Mouse (Mus musculus) limb, embryonic 14.5 days (tissue): ENCODE measurements around the gene Hpcal4. TPM values are rescaled to one million over a fixed set of nuclear protein-coding genes. Genes with fewer than 3 reads are reported as not detected.

Source experiments
- ATAC-seq: fragments of 200-750 bp; cut with Nextera tagmentation; 2 replicates; pipeline ENCODE4 v1.8.0; 2017; ENCODE audit warnings: low read depth, moderate number of reproducible peaks, moderate TSS enrichment; ENCODE audit not compliant: low FRiP score
- DNase-seq: peaks from one replicate; pipeline ENCODE4 v3.0.0-alpha.2; 2015; ENCODE audit warnings: low spot score
- H3K27ac ChIP-seq: fragments of 300-500 bp; sonication (generic); replicated peaks from 2 replicates; pipeline ENCODE4 v1.5.1; 2014; ENCODE audit warnings: low read depth, mild to moderate bottlenecking, low read length, moderate library complexity, mixed read lengths
- H3K27me3 ChIP-seq: fragments of 300-500 bp; sonication (generic); 2 replicates; pipeline ENCODE4 v1.6.1; 2014; ENCODE audit warnings: low read length, mixed read lengths; ENCODE audit not compliant: control insufficient read depth, insufficient read depth
- H3K36me3 ChIP-seq: fragments of 300-500 bp; sonication (generic); 2 replicates; pipeline ENCODE4 v1.6.1; 2014; ENCODE audit warnings: mild to moderate bottlenecking, low read length, moderate library complexity, mixed read lengths; ENCODE audit not compliant: control insufficient read depth, insufficient read depth
- H3K4me1 ChIP-seq: fragments of 300-500 bp; sonication (generic); 2 replicates; pipeline ENCODE4 v1.6.1; 2014; ENCODE audit warnings: antibody characterized with exemption, low read length, mixed read lengths; ENCODE audit not compliant: control insufficient read depth, insufficient read depth
- H3K4me2 ChIP-seq: fragments of 300-500 bp; sonication (generic); replicated peaks from 2 replicates; pipeline ENCODE4 v1.6.1; 2014; ENCODE audit warnings: low read depth, mild to moderate bottlenecking, low read length, moderate library complexity; ENCODE audit not compliant: severe bottlenecking
- H3K4me3 ChIP-seq: fragments of 300-500 bp; sonication (generic); replicated peaks from 2 replicates; pipeline ENCODE4 v1.5.1; 2014; ENCODE audit warnings: low read length
- H3K9ac ChIP-seq: fragments of 300-500 bp; sonication (generic); 2 replicates; pipeline ENCODE4 v1.6.1; 2014; ENCODE audit warnings: mild to moderate bottlenecking, low read depth, low read length, moderate library complexity; ENCODE audit not compliant: severe bottlenecking
- H3K9me3 ChIP-seq: fragments of 300-500 bp; sonication (generic); 2 replicates; pipeline ENCODE4 v1.6.1; 2016; ENCODE audit warnings: low read length; ENCODE audit not compliant: control insufficient read depth
- POLR2A ChIP-seq: fragments of 200-500 bp; IDR thresholded peaks from 2 replicates; pipeline ENCODE4 v1.8.0; 2012; ENCODE audit warnings: inconsistent platforms, mild to moderate bottlenecking, moderate library complexity, borderline replicate concordance; ENCODE audit not compliant: insufficient read depth, insufficient read length; ENCODE audit errors: extremely low read depth
- WGBS: fragments of 180-500 bp; shearing (Covaris S2); extraction: QIAGEN DNeasy Blood & Tissue Kit; methylation state at CpG from one replicate; pipeline ENCODE4 v1.1.7; 2014; 5-methylcytosine and 5-hydroxymethylcytosine counted together
- polyA plus RNA-seq, 2 experiments: library from polyadenylated mRNA; depleted of rRNA in 1 of 2; stranded (reverse) in 1 of 2; unstranded in 1 of 2; fragments of >200 nt; fragmentation: Nextera tagmentation in 1 of 2; extraction: Ambion mirVana in 1 of 2; gene quantifications; 2 replicates each; pipeline versions ENCODE4 v1.2.1 to v1.2.3; 2012 to 2014

Hpcal4 gene
- polyA plus RNA-seq, 2 experiments, result 0.26 to 0.34 TPM

DNA sequence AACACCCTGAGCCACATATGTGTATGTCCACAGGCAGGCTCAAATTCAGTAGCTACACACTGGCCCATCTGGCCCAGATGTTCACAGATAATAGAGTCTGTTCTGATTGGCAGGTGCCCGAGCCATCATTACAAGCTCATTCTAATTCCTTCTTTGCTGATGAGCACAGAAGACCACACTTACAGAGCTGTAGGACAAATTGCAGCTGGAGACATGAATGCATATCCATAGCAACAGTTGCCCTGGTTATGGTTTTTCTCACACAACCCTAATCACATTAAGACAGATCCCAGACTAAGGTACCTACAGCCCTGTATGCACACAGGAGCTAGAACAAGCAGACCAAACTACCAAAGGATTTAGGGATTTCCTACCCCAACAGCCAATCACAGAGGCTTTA is 32.3 kb downstream of the Hpcal4 start:
- no peak for TF ChIP-seq POLR2A
- no peaks in the 10 kb centered on the region for H3K4me1 ChIP-seq
- WGBS, result 85% methylated on average over 1 of the region's 1 CpGs
- no peak overlapping the region for H3K9ac ChIP-seq
- H3K27me3 ChIP-seq, result no peaks in the 10 kb centered on the region
- H3K27ac ChIP-seq, result no peak overlapping the region
- no peak for DNase-seq
- H3K36me3 ChIP-seq, result no peaks in the 10 kb centered on the region
- H3K4me3 ChIP-seq, result no peak overlapping the region
- no peak for ATAC-seq
- no peaks in the 10 kb centered on the region for H3K9me3 ChIP-seq
- no peak overlapping the region for H3K4me2 ChIP-seq

DNA sequence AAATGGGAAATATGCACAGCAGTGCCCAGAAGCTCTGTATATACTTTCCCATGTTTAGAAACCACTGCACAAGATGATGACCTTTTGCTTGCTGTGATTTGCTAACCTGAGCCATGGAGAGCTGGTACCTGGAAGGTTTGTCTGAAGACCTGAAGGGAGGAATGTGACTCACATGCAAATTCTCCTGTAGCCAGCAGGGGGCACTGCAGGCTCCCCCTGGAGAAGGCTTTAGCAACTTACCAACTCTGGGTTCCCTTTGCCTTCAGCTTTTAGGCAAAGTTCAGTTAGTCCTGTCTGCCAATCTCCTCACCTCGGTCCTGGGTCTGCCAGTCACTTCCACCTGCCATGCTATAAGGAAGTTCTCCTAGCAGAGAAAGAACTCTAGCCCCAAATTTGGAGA is 33.8 kb downstream of the Hpcal4 start:
- 9% methylated on average over 1 of the region's 1 CpGs for WGBS
- ATAC-seq (no peak), DNase-seq (peak; percentile 42)
- Histone ChIP-seq H3K4me3 (no peak overlapping the region), H3K9ac (no peak overlapping the region), H3K4me2 (no peak overlapping the region), H3K36me3 (no peaks in the 10 kb centered on the region), H3K27me3 (no peaks in the 10 kb centered on the region), H3K9me3 (no peaks in the 10 kb centered on the region), H3K4me1 (no peaks in the 10 kb centered on the region), H3K27ac (no peak overlapping the region)
- TF ChIP-seq POLR2A, result no peak

DNA sequence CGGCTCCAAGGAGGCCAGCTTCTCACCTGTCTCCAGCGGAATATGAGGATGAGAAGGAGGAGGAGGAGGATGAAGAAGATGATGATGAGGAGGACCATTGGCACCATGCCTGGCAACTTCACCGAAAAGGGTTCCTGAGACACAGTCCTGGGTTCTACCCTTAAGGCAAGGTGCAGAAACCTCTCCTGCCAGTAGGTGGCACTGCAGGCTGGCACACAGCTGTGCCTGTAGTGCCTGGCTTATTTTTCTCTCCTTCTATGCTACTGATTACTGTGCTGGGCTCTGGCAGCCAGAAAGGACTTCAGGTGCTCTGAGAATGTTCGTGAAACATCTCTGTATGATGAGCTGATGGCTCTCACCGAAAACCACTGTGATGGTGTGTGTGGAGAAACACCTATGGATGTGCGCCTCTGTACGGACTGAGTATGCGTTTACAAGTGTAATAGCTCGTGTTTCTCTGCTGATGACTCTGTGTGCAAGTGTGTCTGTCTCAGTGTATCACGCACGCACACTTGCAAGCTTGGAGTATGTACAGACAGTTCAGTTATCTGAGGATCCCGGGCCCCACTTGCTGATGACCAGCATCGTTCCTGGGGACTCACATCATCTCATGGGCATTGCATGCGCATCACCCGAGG is 36.8 kb downstream of the Hpcal4 start:
- 74% methylated on average over 15 of the region's 15 CpGs for WGBS
- TF ChIP-seq POLR2A, result peak; percentile 40; the same call in 1 of the 2 replicates
- H3K36me3 ChIP-seq, result no peaks in the 10 kb centered on the region
- ATAC-seq (peak; percentile 88), DNase-seq (peak; percentile 79)
- no peaks in the 10 kb centered on the region for H3K27me3 ChIP-seq
- no peak overlapping the region for H3K4me3 ChIP-seq
- no peaks in the 10 kb centered on the region for H3K9me3 ChIP-seq
- no peak overlapping the region for H3K4me2 ChIP-seq
- no peak overlapping the region for H3K27ac ChIP-seq
- H3K9ac ChIP-seq, result no peak overlapping the region
- no peaks in the 10 kb centered on the region for H3K4me1 ChIP-seq

DNA sequence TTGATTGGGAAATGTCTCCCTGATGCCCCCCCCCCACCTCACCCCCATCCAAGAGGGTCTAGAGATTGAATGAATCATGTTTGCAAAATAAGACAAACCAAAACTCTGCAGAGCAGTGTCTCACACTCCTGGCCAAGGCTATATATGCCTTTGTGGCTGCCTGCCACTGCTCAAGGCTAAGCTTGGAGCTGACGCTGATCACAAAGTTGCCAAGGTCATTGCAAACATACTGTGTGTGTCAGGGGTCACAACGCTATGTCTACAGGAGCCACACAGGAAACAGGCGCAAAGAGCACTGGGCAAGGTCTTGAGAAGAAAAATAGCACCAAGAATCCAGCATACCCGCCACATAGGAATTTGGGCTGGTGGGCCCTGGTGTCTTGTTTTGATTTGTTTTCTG is 37.6 kb downstream of the Hpcal4 start:
- ATAC-seq, result no peak
- 82% methylated on average over 4 of the region's 4 CpGs for WGBS
- TF ChIP-seq POLR2A, result no peak

DNA sequence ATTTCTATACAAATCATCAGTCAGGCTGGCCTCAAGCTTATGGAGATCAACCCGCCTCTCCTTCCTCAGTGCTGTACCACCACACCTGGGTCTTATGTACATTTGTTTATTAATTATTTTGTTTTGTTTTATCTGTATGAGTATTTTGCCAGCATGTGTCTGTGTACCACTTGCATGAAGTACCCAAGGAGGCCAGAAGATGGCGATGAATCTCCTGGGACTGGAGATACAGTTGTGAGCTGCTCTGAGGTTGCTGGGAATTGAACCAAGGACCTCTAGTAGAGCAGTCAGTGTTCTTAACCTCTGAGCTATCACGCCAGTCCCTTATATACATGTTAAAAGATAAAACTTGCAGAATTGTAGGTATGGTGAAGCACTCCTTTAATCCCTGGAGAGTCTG is 40.3 kb downstream of the Hpcal4 start:
- no peak for DNase-seq
- Histone ChIP-seq H3K4me1 (peaks cover 8% of the 10 kb centered on the region), H3K27me3 (no peaks in the 10 kb centered on the region), H3K9me3 (no peaks in the 10 kb centered on the region), H3K4me3 (no peak overlapping the region), H3K27ac (no peak overlapping the region), H3K4me2 (no peak overlapping the region), H3K36me3 (no peaks in the 10 kb centered on the region), H3K9ac (no peak overlapping the region)
- no peak for TF ChIP-seq POLR2A
- 50% methylated on average over 3 of the region's 3 CpGs for WGBS
- no peak for ATAC-seq

More for the DNA sequence above, 37.6 kb downstream of the Hpcal4 start:
- H3K4me2 ChIP-seq, result no peak overlapping the region
- H3K4me3 ChIP-seq, result no peak overlapping the region
- H3K9me3 ChIP-seq, result no peaks in the 10 kb centered on the region
- H3K9ac ChIP-seq, result no peak overlapping the region
- no peaks in the 10 kb centered on the region for H3K27me3 ChIP-seq
- H3K27ac ChIP-seq, result no peak overlapping the region
- no peaks in the 10 kb centered on the region for H3K4me1 ChIP-seq
- H3K36me3 ChIP-seq, result no peaks in the 10 kb centered on the region
- DNase-seq, result no peak
